Mouse (Mus musculus) megakaryocyte, embryonic 14.5 days (primary cell): ENCODE measurements around the gene Tbkbp1.

Experiments used
- FLI1 ChIP-seq: IDR thresholded peaks from 2 replicates; pipeline ENCODE4 v1.6.1; 2012; ENCODE audit warnings: low read length, inconsistent platforms, mixed read lengths
- GATA1 ChIP-seq: IDR thresholded peaks from 3 replicates; pipeline ENCODE4 v1.6.1; 2012; ENCODE audit warnings: mixed read lengths, low read length, inconsistent platforms, borderline replicate concordance

GRCm38 (mm10) chr11:97147333-97147732 lies 4.0 kb downstream of the Tbkbp1 start:
- TF ChIP-seq GATA1 (no peak), FLI1 (no peak)
